Mouse (Mus musculus): ENCODE measurements around the gene Rdh7. TPM values are rescaled to one million over a fixed set of nuclear protein-coding genes. Genes with fewer than 3 reads are reported as not detected.

The Rdh7 gene
- polyA plus RNA-seq (2014; fragmentation: Illumina TruSeq; extraction: RNeasy Lipid Tissue Mini Kit (QIAGEN cat#74804); ENCODE audit: low read depth, low replicate concordance): 595 TPM

DNA sequence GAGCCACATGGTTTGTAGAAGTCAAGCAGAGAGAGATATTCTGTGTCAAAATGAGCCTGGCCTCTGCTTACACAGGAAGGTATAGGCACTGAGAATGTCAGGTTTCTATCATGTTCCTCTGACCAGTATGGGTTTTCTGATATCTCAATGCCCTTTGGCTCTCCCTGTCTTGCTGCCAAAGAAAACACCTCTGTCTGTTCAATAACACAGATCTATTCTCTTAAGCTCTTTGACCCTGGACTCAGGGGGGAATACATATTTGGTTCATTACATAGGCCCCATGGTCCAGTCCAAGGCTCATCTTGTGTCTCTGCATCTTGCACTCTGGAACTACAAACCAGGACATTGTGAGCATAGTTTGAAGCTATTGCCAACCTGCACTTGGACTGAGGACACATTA, at the start of gene Rdh7:
Gene Rdh7 (minus strand): TSS at position 213 of the 400 bp plus-strand sequence.

DNA sequence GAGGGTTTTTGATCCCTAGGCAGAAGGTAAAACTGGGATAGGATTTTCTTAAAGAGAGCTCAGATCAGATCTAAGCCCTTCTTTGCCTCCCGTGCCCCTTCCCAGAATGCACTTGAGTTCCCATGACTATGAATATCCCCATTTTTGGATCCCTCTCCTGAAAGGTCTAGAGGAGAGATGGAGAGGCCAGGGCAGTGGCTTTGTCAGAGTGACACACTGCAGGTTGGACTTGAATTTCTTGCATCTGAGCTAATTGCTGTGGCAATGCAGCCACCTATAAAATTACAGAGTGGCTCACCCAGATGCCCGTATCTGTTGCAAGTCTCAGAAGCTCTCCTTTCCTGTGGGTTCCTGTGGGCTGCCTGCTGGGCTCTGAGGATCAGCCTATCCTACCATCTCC, 9.6 kb upstream of the Rdh7 start, which contains the start of gene Sdr9c7:
Gene Sdr9c7 (plus strand): TSS at position 301 of the 400 bp plus-strand sequence.

DNA sequence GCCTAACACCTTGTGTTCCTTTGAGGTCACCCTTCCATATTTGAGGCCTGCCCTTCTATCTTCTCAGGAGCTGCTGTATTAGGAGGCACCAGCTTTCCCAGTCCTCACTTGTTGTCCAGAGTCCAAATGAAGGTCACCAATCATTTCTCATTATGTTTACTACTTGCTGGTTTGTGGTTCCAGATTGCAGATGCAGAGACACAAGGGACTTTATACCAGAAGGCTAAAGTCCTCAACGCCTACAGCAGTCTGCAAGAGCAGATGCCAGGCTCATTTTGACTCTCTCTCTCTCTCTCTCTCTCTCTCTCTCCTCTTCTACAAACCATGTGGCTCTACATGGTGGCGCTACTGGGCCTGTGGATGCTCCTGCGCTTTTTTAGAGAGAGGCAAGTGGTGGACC, 22.4 kb downstream of the Rdh7 start, which contains the start of gene Rdh16f2:
Gene Rdh16f2 (plus strand): TSS at position 243 of the 400 bp plus-strand sequence.

DNA sequence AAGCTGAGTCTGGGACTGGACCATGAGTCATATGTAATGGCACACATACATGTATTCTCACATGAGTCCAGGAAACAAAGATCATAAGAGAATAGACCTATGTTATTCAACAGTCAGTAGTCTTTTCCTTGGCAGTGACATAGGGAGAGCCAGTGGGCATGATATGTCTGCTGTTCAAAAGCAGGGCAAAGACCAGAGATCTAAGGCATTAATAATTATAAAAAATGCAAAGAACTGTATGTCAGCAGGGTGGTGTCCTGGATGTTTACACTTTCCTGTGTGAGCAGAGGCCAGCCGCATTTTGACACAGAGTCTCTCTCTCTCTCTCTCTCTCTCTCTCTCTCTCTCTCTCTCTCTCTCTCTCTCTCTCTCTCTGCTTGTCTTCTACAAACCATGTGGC, 39.0 kb downstream of the Rdh7 start, which contains the start of gene Rdh19:
Gene Rdh19 (plus strand): TSS at position 301 of the 400 bp plus-strand sequence.

Other genes with a start within 250 kb of the Rdh7 start
- 15.3 TPM for gene Stat6, start 245.8 kb downstream of the Rdh7 start, polyA plus RNA-seq (2014; fragmentation: Illumina TruSeq; extraction: RNeasy Lipid Tissue Mini Kit (QIAGEN cat#74804); ENCODE audit: low read depth, low replicate concordance)
- 4.2 TPM for gene Nemp1, start 221.9 kb downstream of the Rdh7 start, polyA plus RNA-seq (2014; fragmentation: Illumina TruSeq; extraction: RNeasy Lipid Tissue Mini Kit (QIAGEN cat#74804); ENCODE audit: low read depth, low replicate concordance)
- 1.2 TPM for gene Nab2, start 220.2 kb downstream of the Rdh7 start, polyA plus RNA-seq (2014; fragmentation: Illumina TruSeq; extraction: RNeasy Lipid Tissue Mini Kit (QIAGEN cat#74804); ENCODE audit: low read depth, low replicate concordance)
- not detected for gene Myo1a, start 183.6 kb downstream of the Rdh7 start, polyA plus RNA-seq (2014; fragmentation: Illumina TruSeq; extraction: RNeasy Lipid Tissue Mini Kit (QIAGEN cat#74804); ENCODE audit: low read depth, low replicate concordance)
- gene Tac2, start 164.3 kb downstream of the Rdh7 start, polyA plus RNA-seq (2014; fragmentation: Illumina TruSeq; extraction: RNeasy Lipid Tissue Mini Kit (QIAGEN cat#74804); ENCODE audit: low read depth, low replicate concordance): not detected
- 3.2 TPM for gene Zbtb39, start 149.3 kb downstream of the Rdh7 start, polyA plus RNA-seq (2014; fragmentation: Illumina TruSeq; extraction: RNeasy Lipid Tissue Mini Kit (QIAGEN cat#74804); ENCODE audit: low read depth, low replicate concordance)
- 4.1 TPM for gene Gpr182, start 137.1 kb downstream of the Rdh7 start, polyA plus RNA-seq (2014; fragmentation: Illumina TruSeq; extraction: RNeasy Lipid Tissue Mini Kit (QIAGEN cat#74804); ENCODE audit: low read depth, low replicate concordance)
- 0.48 TPM for gene Rdh1, start 129.1 kb downstream of the Rdh7 start, polyA plus RNA-seq (2014; fragmentation: Illumina TruSeq; extraction: RNeasy Lipid Tissue Mini Kit (QIAGEN cat#74804); ENCODE audit: low read depth, low replicate concordance)
- gene Rdh16f1, start 129.0 kb downstream of the Rdh7 start, polyA plus RNA-seq (2014; fragmentation: Illumina TruSeq; extraction: RNeasy Lipid Tissue Mini Kit (QIAGEN cat#74804); ENCODE audit: low read depth, low replicate concordance): 0.74 TPM
- gene Rdh9, start 112.4 kb downstream of the Rdh7 start, polyA plus RNA-seq (2014; fragmentation: Illumina TruSeq; extraction: RNeasy Lipid Tissue Mini Kit (QIAGEN cat#74804); ENCODE audit: low read depth, low replicate concordance): 71.6 TPM
- gene Rdh16, start 87.7 kb downstream of the Rdh7 start, polyA plus RNA-seq (2014; fragmentation: Illumina TruSeq; extraction: RNeasy Lipid Tissue Mini Kit (QIAGEN cat#74804); ENCODE audit: low read depth, low replicate concordance): 120 TPM
- gene Rdh19, start 38.9 kb downstream of the Rdh7 start, polyA plus RNA-seq (2014; fragmentation: Illumina TruSeq; extraction: RNeasy Lipid Tissue Mini Kit (QIAGEN cat#74804); ENCODE audit: low read depth, low replicate concordance): not detected
- gene Rdh16f2, start 22.3 kb downstream of the Rdh7 start, polyA plus RNA-seq (2014; fragmentation: Illumina TruSeq; extraction: RNeasy Lipid Tissue Mini Kit (QIAGEN cat#74804); ENCODE audit: low read depth, low replicate concordance): 138 TPM
- gene Sdr9c7, start 9.7 kb upstream of the Rdh7 start, polyA plus RNA-seq (2014; fragmentation: Illumina TruSeq; extraction: RNeasy Lipid Tissue Mini Kit (QIAGEN cat#74804); ENCODE audit: low read depth, low replicate concordance): 27.0 TPM
- gene Hsd17b6, start 118.8 kb upstream of the Rdh7 start, polyA plus RNA-seq (2014; fragmentation: Illumina TruSeq; extraction: RNeasy Lipid Tissue Mini Kit (QIAGEN cat#74804); ENCODE audit: low read depth, low replicate concordance): 319 TPM
- gene Prim1, start 126.4 kb upstream of the Rdh7 start, polyA plus RNA-seq (2014; fragmentation: Illumina TruSeq; extraction: RNeasy Lipid Tissue Mini Kit (QIAGEN cat#74804); ENCODE audit: low read depth, low replicate concordance): 4.3 TPM
- gene Naca, start 146.8 kb upstream of the Rdh7 start, polyA plus RNA-seq (2014; fragmentation: Illumina TruSeq; extraction: RNeasy Lipid Tissue Mini Kit (QIAGEN cat#74804); ENCODE audit: low read depth, low replicate concordance): 612 TPM
- 279 TPM for gene Ptges3, start 170.1 kb upstream of the Rdh7 start, polyA plus RNA-seq (2014; fragmentation: Illumina TruSeq; extraction: RNeasy Lipid Tissue Mini Kit (QIAGEN cat#74804); ENCODE audit: low read depth, low replicate concordance)
- gene Atp5b, start 194.5 kb upstream of the Rdh7 start, polyA plus RNA-seq (2014; fragmentation: Illumina TruSeq; extraction: RNeasy Lipid Tissue Mini Kit (QIAGEN cat#74804); ENCODE audit: low read depth, low replicate concordance): 730 TPM
- gene Baz2a, start 202.8 kb upstream of the Rdh7 start, polyA plus RNA-seq (2014; fragmentation: Illumina TruSeq; extraction: RNeasy Lipid Tissue Mini Kit (QIAGEN cat#74804); ENCODE audit: low read depth, low replicate concordance): 5.9 TPM

Measured in liver, adult 10 weeks (tissue).